Mouse (Mus musculus): ENCODE results near the gene Rab3il1.

DNA sequence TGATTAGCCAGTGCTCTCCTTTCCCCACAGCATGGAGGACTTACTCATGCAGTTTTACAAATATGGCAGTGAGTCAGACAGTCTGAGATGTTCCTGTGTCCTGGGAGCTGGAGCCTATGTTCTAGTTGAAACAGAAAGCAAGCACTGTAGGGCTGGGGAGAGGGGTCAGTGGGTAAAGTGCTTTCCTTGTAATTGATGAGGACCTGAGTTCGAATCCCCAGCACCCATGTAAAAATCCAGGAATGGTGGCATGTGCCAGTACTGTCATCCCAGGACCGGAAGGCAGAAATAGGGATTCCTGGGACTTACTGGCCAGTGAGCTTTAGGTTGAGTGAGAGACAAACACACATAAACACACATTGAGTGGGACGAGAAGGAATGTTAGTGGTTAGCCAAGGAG lies 55.2 kb downstream of the Rab3il1 start:
- TF ChIP-seq CTCF (IDR thresholded peaks at IDR 0.05; ENCODE audit: control insufficient read depth, insufficient read depth, insufficient read length) = no peak
- TF ChIP-seq FOSL1 (IDR thresholded peaks at IDR 0.05; ENCODE audit: insufficient read depth, low read length, poor library complexity, severe bottlenecking) = no peak

Measured in C2C12 (cell line).